Mouse (Mus musculus) lung, adult 2 months (tissue): ENCODE results near the gene Otub2.

Source experiments
- CTCF ChIP-seq: fragments of 200-500 bp; IDR thresholded peaks from 2 replicates; pipeline ENCODE4 v1.5.1; 2011; ENCODE audit warnings: mild to moderate bottlenecking, low read length, control low read depth; ENCODE audit not compliant: insufficient read depth
- POLR2A ChIP-seq: fragments of 200-500 bp; IDR thresholded peaks from 2 replicates; pipeline ENCODE4 v1.6.1; 2011; ENCODE audit warnings: low read depth, mild to moderate bottlenecking, control low read depth, low read length, borderline replicate concordance; ENCODE audit errors: extremely low read depth

DNA sequence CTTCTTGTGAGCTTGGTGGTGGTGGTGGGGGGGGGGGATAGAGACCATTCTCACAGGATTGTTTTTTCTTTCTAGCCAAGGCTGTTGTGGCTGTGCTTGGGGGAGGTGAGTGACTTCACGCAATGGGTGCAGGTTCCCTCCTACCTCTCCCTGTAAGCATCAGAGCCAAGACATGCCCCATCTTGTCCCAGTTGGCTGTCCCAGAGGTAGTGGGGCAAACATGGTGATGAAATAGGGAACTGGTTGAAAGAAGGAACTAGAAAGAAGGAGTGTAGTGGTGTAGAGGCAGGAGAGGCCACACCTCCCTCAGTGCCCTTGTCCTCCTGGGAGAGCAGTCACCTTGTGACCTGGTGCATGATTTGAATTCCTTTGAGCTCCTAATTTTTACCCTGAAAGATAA is 49.1 kb downstream of the Otub2 start:
- no peak for TF ChIP-seq CTCF
- TF ChIP-seq POLR2A: 0 out of 2 replicates have a peak, but pooled peaks have one; percentile 7
